Mouse (Mus musculus) intestine, embryonic 14.5 days (tissue): ENCODE results near the gene Blmh. TPM values are rescaled to one million over a fixed set of nuclear protein-coding genes. Genes with fewer than 3 reads are reported as not detected.
A peak's percentile ranks its signal among the peaks of the same experiment; 100 is the strongest.

ENCODE experiments used
- ATAC-seq: fragments of 200-750 bp; cut with Nextera tagmentation; replicated peaks from 2 replicates; pipeline ENCODE4 v1.8.0; 2017; ENCODE audit warnings: low read depth, moderate number of reproducible peaks, moderate TSS enrichment, moderate library complexity; ENCODE audit not compliant: low FRiP score, low TSS enrichment
- DNase-seq: peaks from one replicate; pipeline ENCODE4 v3.0.0-alpha.2; 2018; ENCODE audit warnings: low spot score
- H3K27ac ChIP-seq: fragments of 300-500 bp; sonication (generic); 2 replicates; pipeline ENCODE4 v1.5.1; 2014; ENCODE audit warnings: low read depth, mild to moderate bottlenecking, control low read depth
- H3K27me3 ChIP-seq: fragments of 300-500 bp; sonication (generic); replicated peaks from 2 replicates; pipeline ENCODE4 v1.6.1; 2014; ENCODE audit warnings: low read length, control low read depth; ENCODE audit not compliant: control insufficient read depth, insufficient read depth
- H3K36me3 ChIP-seq: fragments of 300-500 bp; sonication (generic); 2 replicates; pipeline ENCODE4 v1.6.1; 2014; ENCODE audit warnings: low read length, control low read depth; ENCODE audit not compliant: control insufficient read depth, insufficient read depth
- H3K4me1 ChIP-seq: fragments of 300-500 bp; sonication (generic); replicated peaks from 2 replicates; pipeline ENCODE4 v1.6.1; 2014; ENCODE audit warnings: low read length, control low read depth, mixed read lengths; ENCODE audit not compliant: control insufficient read depth, insufficient read depth
- H3K4me2 ChIP-seq: fragments of 300-500 bp; sonication (generic); 2 replicates; pipeline ENCODE4 v1.6.1; 2014; ENCODE audit warnings: low read length
- H3K4me3 ChIP-seq: fragments of 300-500 bp; sonication (generic); 2 replicates; pipeline ENCODE4 v1.5.1; 2014; ENCODE audit warnings: low read depth, low read length, control low read depth, mixed read lengths
- H3K9ac ChIP-seq: fragments of 300-500 bp; sonication (generic); 2 replicates; pipeline ENCODE4 v1.6.1; 2014; ENCODE audit warnings: mild to moderate bottlenecking, low read length
- H3K9me3 ChIP-seq: fragments of 300-500 bp; sonication (generic); 2 replicates; pipeline ENCODE4 v1.6.1; 2016; ENCODE audit warnings: low read length, control low read depth; ENCODE audit not compliant: control insufficient read depth
- WGBS: fragments of 180-500 bp; shearing (Covaris S2); extraction: QIAGEN DNeasy Blood & Tissue Kit; methylation state at CpG from one replicate; pipeline ENCODE4 v1.1.7; 2014; 5-methylcytosine and 5-hydroxymethylcytosine counted together
- polyA plus RNA-seq: library from polyadenylated mRNA; unstranded; fragments of >200 nt; fragmentation: Nextera tagmentation; extraction: Ambion mirVana; gene quantifications from 2 replicates; pipeline ENCODE4 v1.2.1, GENCODE M21; 2014

Gene Blmh
- polyA plus RNA-seq, 1 experiment from 2014 or later = 101 TPM

DNA sequence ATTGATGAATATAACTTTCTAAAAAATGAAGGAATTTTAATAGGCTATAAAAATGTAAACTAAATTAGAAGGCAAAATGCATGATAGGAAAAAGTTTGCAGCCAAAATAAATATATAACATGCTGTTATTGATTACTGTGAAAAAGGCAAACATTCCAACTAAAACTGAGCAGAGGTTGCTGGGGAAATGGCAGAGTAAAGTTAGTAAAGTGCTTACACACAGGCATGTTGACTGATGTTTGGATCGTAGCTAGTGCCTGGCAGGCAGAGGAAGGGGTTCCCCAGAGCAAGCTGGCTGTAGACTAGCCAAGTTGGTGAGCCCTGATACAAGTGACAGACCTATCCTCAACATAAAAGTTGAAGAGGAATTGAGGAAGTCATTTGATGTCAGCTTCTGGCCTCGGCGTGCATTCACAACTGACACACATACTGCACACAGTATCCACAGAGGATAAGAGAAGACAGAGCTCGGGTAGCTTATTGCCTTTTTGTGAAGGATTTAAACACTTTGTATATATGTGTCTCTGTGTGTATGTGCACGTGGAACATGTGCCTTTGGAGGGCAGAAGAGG, 57.0 kb downstream of the Blmh start:
- H3K4me3 ChIP-seq = no peak overlapping the region
- DNase-seq (no peak), ATAC-seq (no peak)
- H3K36me3 ChIP-seq = peaks cover 63% of the 10 kb centered on the region
- no peak overlapping the region for H3K9ac ChIP-seq
- H3K4me2 ChIP-seq = no peak overlapping the region
- H3K4me1 ChIP-seq = no peaks in the 10 kb centered on the region
- H3K27me3 ChIP-seq = no peaks in the 10 kb centered on the region
- H3K27ac ChIP-seq = no peak overlapping the region
- no peaks in the 10 kb centered on the region for H3K9me3 ChIP-seq
- WGBS = 75% methylated on average over 5 of the region's 5 CpGs

DNA sequence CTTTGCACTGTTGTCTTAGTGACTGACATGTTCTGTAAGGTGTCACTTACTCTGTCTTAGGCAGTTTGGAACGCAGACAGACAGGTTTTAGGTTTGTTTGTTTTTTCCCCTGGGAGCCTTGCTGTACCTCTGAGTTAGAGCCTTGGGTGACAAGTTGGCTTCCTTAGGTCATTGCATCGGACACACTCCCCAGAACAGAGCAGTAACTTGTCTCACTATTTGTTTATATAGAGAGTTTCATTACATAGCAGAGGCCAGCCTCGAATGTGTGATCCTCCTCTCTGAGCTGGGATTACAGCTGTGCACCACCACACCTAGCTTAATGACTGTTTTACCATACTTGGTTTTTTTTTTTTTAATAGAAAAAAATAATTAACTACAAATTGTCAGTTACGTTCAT, 57.8 kb downstream of the Blmh start:
- Histone ChIP-seq H3K9me3 (no peaks in the 10 kb centered on the region), H3K36me3 (peaks cover 65% of the 10 kb centered on the region), H3K27me3 (no peaks in the 10 kb centered on the region), H3K4me3 (no peak overlapping the region), H3K4me2 (no peak overlapping the region), H3K9ac (no peak overlapping the region), H3K27ac (no peak overlapping the region), H3K4me1 (no peaks in the 10 kb centered on the region)
- no peak for ATAC-seq
- no peak for DNase-seq
- 49% methylated on average over 4 of the region's 4 CpGs for WGBS

- no peak overlapping the region for H3K27ac ChIP-seq
- no peaks in the 10 kb centered on the region for H3K27me3 ChIP-seq
- DNase-seq = no peak
- H3K36me3 ChIP-seq = peaks cover 62% of the 10 kb centered on the region
- no peak overlapping the region for H3K4me3 ChIP-seq
- no peak for ATAC-seq
- H3K9me3 ChIP-seq = no peaks in the 10 kb centered on the region
- H3K4me1 ChIP-seq = no peaks in the 10 kb centered on the region
- no peak overlapping the region for H3K9ac ChIP-seq
- 66% methylated on average over 5 of the region's 5 CpGs for WGBS
- H3K4me2 ChIP-seq = no peak overlapping the region
Measured at GRCm38 (mm10) chr11:76983641-76984040, 59.0 kb downstream of the Blmh start.

DNA sequence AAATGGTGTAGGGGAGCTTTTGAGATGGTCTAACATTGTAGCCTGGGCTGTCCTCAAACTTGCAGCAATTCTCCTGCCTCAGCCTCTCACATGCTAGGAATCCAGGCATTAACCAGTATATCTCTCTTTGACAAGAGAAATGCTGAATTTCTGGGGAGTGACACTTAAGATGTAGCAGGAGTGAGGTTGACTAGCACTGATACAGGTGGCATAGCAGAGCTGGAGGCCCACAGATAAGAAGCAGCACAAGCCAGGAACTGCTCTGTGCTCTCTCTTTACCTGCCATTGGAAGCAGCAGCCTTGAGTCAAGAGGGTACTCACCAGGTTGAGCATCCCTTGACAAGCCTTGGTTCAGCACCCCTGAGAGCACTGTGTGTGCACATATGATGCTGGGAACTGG, 59.6 kb downstream of the Blmh start:
- Histone ChIP-seq H3K4me1 (no peaks in the 10 kb centered on the region), H3K9me3 (no peaks in the 10 kb centered on the region), H3K9ac (no peak overlapping the region), H3K4me2 (no peak overlapping the region), H3K27me3 (no peaks in the 10 kb centered on the region), H3K27ac (no peak overlapping the region), H3K36me3 (peaks cover 58% of the 10 kb centered on the region), H3K4me3 (no peak overlapping the region)
- no peak for DNase-seq
- no peak for ATAC-seq

GRCm38 (mm10) chr11:76990839-76991238, 66.2 kb downstream of the Blmh start:
- 70% methylated on average over 5 of the region's 5 CpGs for WGBS

GRCm38 (mm10) chr11:76992886-76993285, 68.3 kb downstream of the Blmh start:
- ATAC-seq = no peak
- no peaks in the 10 kb centered on the region for H3K9me3 ChIP-seq
- 0 out of 2 replicates have a peak, but pooled peaks cover 2% of the 10 kb centered on the region for H3K4me1 ChIP-seq
- WGBS = 40% methylated on average over 4 of the region's 4 CpGs
- peaks cover 4% of the 10 kb centered on the region; the same call in 1 of the 2 replicates for H3K36me3 ChIP-seq
- H3K4me3 ChIP-seq = no peak overlapping the region
- peaks cover 19% of the 10 kb centered on the region for H3K27me3 ChIP-seq
- no peak overlapping the region for H3K27ac ChIP-seq
- no peak for DNase-seq
- H3K4me2 ChIP-seq = no peak overlapping the region
- no peak overlapping the region for H3K9ac ChIP-seq

More at GRCm38 (mm10) chr11:76990839-76991238, 66.2 kb downstream of the Blmh start:
- Histone ChIP-seq H3K4me3 (no peak overlapping the region), H3K36me3 (peaks cover 25% of the 10 kb centered on the region), H3K27ac (no peak overlapping the region), H3K9ac (no peak overlapping the region), H3K9me3 (no peaks in the 10 kb centered on the region), H3K4me2 (no peak overlapping the region), H3K4me1 (no peaks in the 10 kb centered on the region), H3K27me3 (no peaks in the 10 kb centered on the region)
- DNase-seq (no peak), ATAC-seq (no peak)

- Histone ChIP-seq H3K4me3 (no peak overlapping the region), H3K4me2 (no peak overlapping the region), H3K9ac (no peak overlapping the region), H3K27me3 (peaks cover 46% of the 10 kb centered on the region), H3K27ac (no peak overlapping the region), H3K9me3 (no peaks in the 10 kb centered on the region), H3K4me1 (peaks cover 11% of the 10 kb centered on the region; the same call in 1 of the 2 replicates), H3K36me3 (no peaks in the 10 kb centered on the region)
- WGBS = 55% methylated on average over 20 of the region's 20 CpGs
- ATAC-seq (no peak), DNase-seq (no peak)
Measured at GRCm38 (mm10) chr11:76995966-76996672, 71.5 kb downstream of the Blmh start.

- under 1% methylated on average over 21 of the region's 21 CpGs for WGBS
- Histone ChIP-seq H3K27me3 (peaks cover 46% of the 10 kb centered on the region), H3K4me2 (peak overlapping the region; percentile 78), H3K36me3 (no peaks in the 10 kb centered on the region), H3K9ac (no peak overlapping the region), H3K9me3 (no peaks in the 10 kb centered on the region), H3K4me1 (peaks cover 11% of the 10 kb centered on the region; the same call in 1 of the 2 replicates), H3K27ac (no peak overlapping the region), H3K4me3 (peak overlapping the region; percentile 44)
- DNase-seq (peak; percentile 95), ATAC-seq (peak; percentile 74)
Measured at GRCm38 (mm10) chr11:76997305-76997704, 72.7 kb downstream of the Blmh start.
